Mouse (Mus musculus) embryonic fibroblast, embryonic 13.5 days (primary cell): ENCODE measurements at regions not wholly inside any gene's neighbourhood (a gene's known extent, or its start where the extent isn't known, plus 50 kb on each side); places are given as distances from the start of the nearest gene placed in this dataset.

Experiments used
- CTCF ChIP-seq: IDR thresholded peaks from 2 replicates; pipeline ENCODE4 v1.5.1; 2011; ENCODE audit warnings: mild to moderate bottlenecking, control low read depth, low read length, moderate library complexity, borderline replicate concordance; ENCODE audit not compliant: insufficient read depth
- POLR2A ChIP-seq: IDR thresholded peaks from 2 replicates; pipeline ENCODE4 v1.6.1; 2011; ENCODE audit warnings: low read depth, mild to moderate bottlenecking, control low read depth, low read length, moderate library complexity

- TF ChIP-seq CTCF (no peak), POLR2A (no peak)
Observed at GRCm38 (mm10) chr1:83661808-83662802, 254.1 kb upstream of the Sphkap start.
